Mouse (Mus musculus) cerebellum, adult 2 months (tissue): ENCODE measurements around the gene Tlr9. TPM values are rescaled to one million over a fixed set of nuclear protein-coding genes. Genes with fewer than 3 reads are reported as not detected.

Source experiments
- DNase-seq, 2 experiments: peaks; one replicate each; pipeline ENCODE4 v3.0.0; 2021
- H3K27ac ChIP-seq: fragments of 200-500 bp; 2 replicates; pipeline ENCODE4 v1.5.1; 2012; ENCODE audit warnings: low read length, control low read depth, inconsistent platforms; ENCODE audit not compliant: insufficient read depth
- H3K27me3 ChIP-seq: fragments of 200-500 bp; 2 replicates; pipeline ENCODE4 v1.6.1; 2012; ENCODE audit warnings: inconsistent platforms, mild to moderate bottlenecking, low read length, moderate library complexity; ENCODE audit not compliant: control insufficient read depth, insufficient read depth
- H3K4me1 ChIP-seq: fragments of 200-500 bp; 2 replicates; pipeline ENCODE4 v1.6.1; 2011; ENCODE audit warnings: low read length; ENCODE audit not compliant: control insufficient read depth, insufficient read depth
- H3K4me3 ChIP-seq: fragments of 200-500 bp; replicated peaks from 2 replicates; pipeline ENCODE3; 2011; ENCODE audit warnings: mild to moderate bottlenecking, low read depth, low read length, control low read depth; ENCODE audit not compliant: insufficient read depth
- CTCF ChIP-seq: fragments of 200-500 bp; IDR thresholded peaks from 2 replicates; pipeline ENCODE4 v1.5.1; 2011; ENCODE audit warnings: low read depth, mild to moderate bottlenecking, control low read depth, low read length, moderate library complexity, borderline replicate concordance; ENCODE audit not compliant: insufficient read depth
- POLR2A ChIP-seq: fragments of 200-500 bp; IDR thresholded peaks from 2 replicates; pipeline ENCODE4 v1.6.1; 2011; ENCODE audit warnings: low read length, control low read depth, borderline replicate concordance; ENCODE audit not compliant: insufficient read depth
- WGBS: fragments of 180-500 bp; shearing (Covaris S2); methylation state at CpG from one replicate; pipeline ENCODE4 v1.1.7; 2018; 5-methylcytosine and 5-hydroxymethylcytosine counted together
- polyA plus RNA-seq: library from polyadenylated mRNA; depleted of rRNA; stranded (reverse); fragments of >200 nt; gene quantifications from 2 replicates; pipeline ENCODE4 v1.2.3, GENCODE M21; 2012

Gene Tlr9
- polyA plus RNA-seq, 1 experiment = 0.31 TPM

DNA sequence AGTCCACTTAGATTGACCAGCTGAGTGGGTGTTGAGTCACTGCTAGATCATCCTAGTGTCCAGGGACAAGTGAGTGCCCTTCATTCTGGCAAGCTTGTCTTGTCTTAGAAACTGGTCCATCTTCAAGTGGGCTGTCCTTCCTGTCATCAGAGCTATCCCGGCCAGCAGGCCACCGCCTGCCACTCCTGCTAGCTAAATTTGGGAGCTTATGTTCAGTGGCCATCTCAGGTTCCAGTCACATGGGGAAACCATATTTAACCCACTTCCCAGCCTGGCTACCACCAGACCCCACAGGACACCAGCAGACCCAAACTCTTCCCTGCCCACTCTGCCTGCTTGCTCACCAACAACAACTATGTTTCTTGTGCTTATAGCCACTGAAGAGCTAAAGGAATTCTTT, 15.9 kb upstream of the Tlr9 start:
- TF ChIP-seq CTCF (no peak), POLR2A (no peak)
- WGBS = 18% methylated on average over 2 of the region's 2 CpGs
- peaks cover 41% of the 10 kb centered on the region for H3K4me1 ChIP-seq
- H3K4me3 ChIP-seq = no peak overlapping the region
- H3K27me3 ChIP-seq = no peaks in the 10 kb centered on the region
- no peak overlapping the region for H3K27ac ChIP-seq
- DNase-seq = peak in 1 of 2 experiments; percentile 24

DNA sequence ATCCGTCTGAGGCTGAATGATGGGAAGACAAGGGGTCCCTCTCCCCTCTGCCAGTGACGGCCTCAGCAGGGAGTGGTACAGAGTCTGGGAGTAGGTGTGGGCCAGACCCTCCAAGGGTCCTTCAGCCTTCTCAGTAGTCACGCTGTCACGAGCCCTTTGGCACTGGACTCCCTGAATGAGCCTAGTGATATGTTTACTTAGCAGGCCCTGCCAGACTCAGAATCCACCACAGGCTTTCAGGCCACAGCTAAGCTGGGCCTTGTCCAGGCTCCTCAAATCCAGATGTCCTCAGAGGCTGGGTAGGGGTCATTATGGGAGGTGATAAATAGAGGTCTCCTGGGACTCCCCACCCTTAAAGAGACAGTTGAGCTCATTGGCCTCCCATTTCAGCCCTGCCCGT, 14.2 kb upstream of the Tlr9 start:
- 79% methylated on average over 5 of the region's 5 CpGs for WGBS
- H3K27ac ChIP-seq = no peak overlapping the region
- peaks cover 43% of the 10 kb centered on the region for H3K4me1 ChIP-seq
- TF ChIP-seq CTCF = no peak
- no peak for TF ChIP-seq POLR2A
- H3K4me3 ChIP-seq = no peak overlapping the region
- no peak for DNase-seq
- no peaks in the 10 kb centered on the region for H3K27me3 ChIP-seq

DNA sequence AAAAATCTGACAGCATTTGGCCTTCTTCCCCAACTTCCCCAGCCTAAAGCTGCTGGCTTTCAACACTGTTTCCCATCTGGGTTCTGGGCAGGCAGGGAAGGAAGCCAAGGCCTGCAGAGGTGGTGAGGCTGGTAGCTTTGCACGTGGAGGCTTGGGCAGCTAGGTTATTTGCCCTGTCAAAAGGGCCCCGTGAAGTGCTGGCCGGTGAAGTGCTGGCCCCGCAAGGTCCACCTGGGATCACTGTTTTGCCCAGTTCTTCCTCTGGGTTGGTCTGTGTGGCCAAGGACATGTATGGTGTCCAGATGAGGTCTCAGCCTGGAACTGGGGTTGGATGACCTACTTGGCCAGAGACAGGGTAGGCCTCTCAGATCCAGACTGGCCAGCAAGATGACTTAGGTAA, 12.4 kb upstream of the Tlr9 start:
- Histone ChIP-seq H3K27ac (no peak overlapping the region), H3K4me1 (peaks cover 35% of the 10 kb centered on the region), H3K4me3 (no peak overlapping the region), H3K27me3 (no peaks in the 10 kb centered on the region)
- DNase-seq = peak in 1 of 2 experiments; percentile 38
- TF ChIP-seq POLR2A (no peak), CTCF (no peak)
- WGBS = 19% methylated on average over 4 of the region's 4 CpGs

DNA sequence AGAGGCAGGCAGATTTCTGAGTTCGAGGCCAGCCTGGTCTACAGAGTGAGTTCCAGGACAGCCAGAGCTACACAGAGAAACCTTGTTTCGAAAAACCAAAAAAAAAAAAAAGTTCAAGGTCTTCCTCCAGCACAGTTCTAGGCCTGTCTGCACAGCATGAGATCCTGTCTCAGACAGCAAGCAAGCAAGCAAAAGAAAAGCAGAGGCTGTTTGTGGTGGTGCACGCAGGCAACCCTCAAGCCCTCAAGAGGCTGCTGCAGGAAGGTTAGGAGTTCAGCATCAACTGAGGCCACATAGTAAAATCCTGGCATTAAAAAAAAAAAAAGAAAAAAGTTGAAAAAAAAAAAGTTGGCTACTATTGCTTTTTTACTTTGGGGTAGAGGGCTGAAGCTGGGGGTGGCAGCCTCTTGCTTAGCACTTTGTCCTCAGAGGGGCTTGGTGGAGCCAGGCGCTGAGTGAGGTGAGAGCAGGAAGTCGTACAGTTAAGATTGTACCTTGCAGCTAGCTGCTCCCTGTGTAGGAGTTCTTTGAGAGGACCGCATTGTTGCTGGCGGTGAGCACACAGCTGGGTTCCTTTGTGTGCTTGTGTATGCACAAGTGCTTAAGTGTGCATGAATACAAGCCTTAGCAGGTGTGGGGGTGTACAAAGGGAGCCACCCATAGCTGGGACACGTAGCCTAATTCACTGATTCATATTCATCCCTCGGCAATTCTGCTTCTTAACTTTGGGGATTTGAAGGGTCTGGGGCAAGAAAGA, 11.4 kb upstream of the Tlr9 start:
- no peak overlapping the region for H3K4me3 ChIP-seq
- no peak overlapping the region for H3K27ac ChIP-seq
- WGBS = 82% methylated on average over 9 of the region's 9 CpGs
- no peak for TF ChIP-seq CTCF
- TF ChIP-seq POLR2A = no peak
- no peak for DNase-seq
- no peaks in the 10 kb centered on the region for H3K27me3 ChIP-seq
- H3K4me1 ChIP-seq = peaks cover 29% of the 10 kb centered on the region

DNA sequence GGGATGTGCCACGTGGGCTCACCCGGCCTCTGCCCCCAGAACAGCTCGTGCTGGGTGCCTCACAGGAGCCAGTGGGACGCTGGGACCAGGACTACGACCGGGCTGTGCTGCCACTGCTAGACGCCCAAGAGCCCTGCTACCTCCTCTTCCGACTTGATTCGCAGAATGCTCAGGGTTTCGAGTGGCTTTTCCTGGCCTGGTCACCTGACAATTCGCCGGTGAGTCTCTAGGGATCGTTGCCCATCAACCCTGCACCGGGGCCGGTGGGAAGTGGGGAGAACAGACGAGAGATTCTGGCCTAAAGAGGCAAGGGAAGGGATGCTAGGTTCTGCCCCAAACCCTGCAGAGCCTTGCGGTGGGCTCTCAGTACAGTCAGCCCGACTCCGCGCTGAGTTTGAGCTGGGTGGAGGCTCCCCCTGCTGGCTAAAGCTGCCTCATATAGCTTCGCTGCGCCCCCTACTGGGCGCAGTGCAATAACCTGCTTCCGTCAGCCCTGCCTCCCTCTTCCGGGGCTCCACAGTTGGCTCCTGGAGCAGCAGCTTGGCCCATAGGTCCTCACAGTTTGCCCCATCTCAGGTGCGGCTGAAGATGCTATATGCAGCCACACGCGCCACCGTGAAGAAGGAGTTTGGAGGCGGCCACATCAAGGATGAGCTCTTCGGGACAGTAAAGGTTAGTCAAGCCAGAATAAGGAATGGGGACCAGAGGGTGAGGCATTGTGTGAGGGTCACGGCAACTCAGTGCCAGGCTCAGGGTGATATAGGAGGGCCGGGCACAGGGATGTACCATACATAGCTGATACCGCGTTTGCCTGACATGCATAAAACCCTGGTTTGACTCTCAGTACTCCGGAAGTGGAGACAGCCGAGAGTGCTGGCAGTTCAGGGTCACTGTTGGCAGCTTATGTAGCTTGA, 10.5 kb upstream of the Tlr9 start:
- H3K27ac ChIP-seq = peak overlapping the region; percentile 32; the same call in 1 of the 2 replicates
- TF ChIP-seq POLR2A = no peak
- TF ChIP-seq CTCF = peak; percentile 100

DNA sequence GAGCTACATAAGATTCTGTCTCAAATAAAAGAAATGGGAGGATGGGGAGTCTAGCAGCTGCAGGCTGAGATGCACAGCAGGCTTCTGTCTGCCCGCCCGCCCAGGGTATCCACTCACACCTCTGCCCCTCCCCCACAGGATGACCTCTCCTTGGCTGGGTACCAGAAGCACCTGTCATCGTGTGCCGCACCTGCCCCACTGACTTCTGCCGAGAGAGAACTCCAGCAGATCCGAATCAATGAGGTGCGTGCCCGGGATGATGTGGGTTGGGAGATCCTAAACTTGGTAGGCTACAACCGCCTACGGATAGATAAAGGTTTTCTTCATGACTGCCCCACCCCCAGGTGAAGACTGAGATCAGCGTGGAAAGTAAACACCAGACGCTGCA, 9.8 kb upstream of the Tlr9 start:
- WGBS = 80% methylated on average over 12 of the region's 12 CpGs
- H3K27ac ChIP-seq = no peak overlapping the region
- no peak overlapping the region for H3K4me3 ChIP-seq
- TF ChIP-seq POLR2A (no peak), CTCF (no peak)
- H3K4me1 ChIP-seq = peaks cover 18% of the 10 kb centered on the region; the same call in 1 of the 2 replicates
- no peaks in the 10 kb centered on the region for H3K27me3 ChIP-seq
- DNase-seq = no peak

More for the DNA sequence above, 10.5 kb upstream of the Tlr9 start:
- WGBS = 14% methylated on average over 37 of the region's 37 CpGs
- DNase-seq = peak; percentile 82 to 88
- Histone ChIP-seq H3K27me3 (no peaks in the 10 kb centered on the region), H3K4me1 (peaks cover 20% of the 10 kb centered on the region), H3K4me3 (peak overlapping the region; percentile 43)

DNA sequence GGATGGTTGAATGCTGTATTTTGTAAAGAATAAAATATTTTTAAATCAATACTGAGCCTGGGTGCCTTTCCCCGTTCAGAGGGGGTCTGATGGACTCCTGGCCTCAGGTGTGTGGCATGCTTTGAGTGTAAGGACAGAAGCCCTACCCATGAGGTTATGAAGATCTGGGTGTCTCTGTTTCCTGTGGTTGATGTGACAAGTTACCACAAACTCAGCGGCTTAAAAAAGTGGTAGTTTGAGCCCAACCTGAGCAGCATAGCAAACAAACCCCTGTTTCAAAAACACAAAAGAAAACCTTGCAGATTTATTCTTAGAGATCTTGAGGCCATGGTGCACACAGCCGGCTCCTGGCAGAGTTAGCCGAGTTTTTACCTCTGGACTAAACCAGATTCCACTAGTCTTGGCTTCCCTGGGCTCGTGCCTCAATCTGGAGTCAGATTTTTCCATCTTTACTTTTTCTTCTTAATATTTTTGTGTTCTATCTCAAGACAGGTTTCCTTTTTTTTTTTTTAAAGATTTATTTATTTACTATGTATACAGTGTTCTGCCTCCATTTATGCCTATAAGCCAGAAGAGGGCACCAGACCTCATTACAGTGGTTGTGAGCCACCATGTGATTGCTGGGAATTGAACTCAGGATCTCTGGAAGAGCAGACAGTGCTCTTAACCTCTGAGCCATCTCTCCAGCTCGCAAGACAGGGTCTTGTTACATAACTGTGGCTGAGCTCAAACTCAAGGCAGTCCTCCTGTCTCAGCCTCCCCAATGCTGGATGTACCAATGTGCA, 6.9 kb upstream of the Tlr9 start:
- H3K4me3 ChIP-seq = no peak overlapping the region
- H3K27ac ChIP-seq = no peak overlapping the region
- WGBS = 81% methylated on average over 6 of the region's 6 CpGs
- H3K27me3 ChIP-seq = no peaks in the 10 kb centered on the region
- no peak for DNase-seq
- no peak for TF ChIP-seq POLR2A
- TF ChIP-seq CTCF = no peak
- peaks cover 9% of the 10 kb centered on the region; the same call in 1 of the 2 replicates for H3K4me1 ChIP-seq
